Mouse (Mus musculus) lung, adult 18-20 months (tissue): Measurements from ENCODE around the gene Ccdc157.
A peak's percentile ranks its signal among the peaks of the same experiment; 100 is the strongest.
"Not testable (repeated sequence)": the region's sequence is repeated elsewhere in the genome, so short reads cannot be mapped to it uniquely, and the experiment has no call there.

Experiments used
- DNase-seq, 2 experiments: peaks; one replicate each; pipeline ENCODE4 v3.0.0; 2022; ENCODE audit warnings: mixed read lengths in 2 of 2

Ccdc157 gene

GRCm38 (mm10) chr11:4159808-4160708 is at the start of gene Ccdc157, which contains the start of gene Sf3a1:
Ccdc157 (minus strand) TSS chr11:4160293.
Sf3a1 (plus strand) TSS chr11:4160350.
- peak; percentile 94 to 95 for DNase-seq

GRCm38 (mm10) chr11:4209556-4209955 is 49.5 kb upstream of the Ccdc157 start:
- DNase-seq: no peak

DNA sequence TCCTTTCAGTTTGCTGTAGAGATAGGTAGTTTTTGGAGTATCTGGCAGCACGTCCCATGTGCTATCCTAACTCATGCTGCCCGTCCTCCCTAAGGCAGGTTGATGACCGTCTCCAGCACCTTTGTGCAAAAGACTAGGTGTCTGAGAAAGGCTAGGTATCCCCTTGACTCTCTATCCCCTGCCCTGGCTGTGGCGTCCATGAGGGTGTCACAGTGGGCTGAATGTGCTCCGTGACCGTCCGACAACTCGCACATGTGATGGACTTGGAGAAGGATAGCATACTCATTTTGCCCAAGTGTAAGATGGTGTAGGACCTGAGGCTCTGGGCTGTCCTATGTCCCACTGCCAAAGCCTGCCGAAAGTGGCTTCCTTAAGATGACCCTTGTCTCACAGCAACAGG is 47.6 kb upstream of the Ccdc157 start:
- DNase-seq: no peak

DNA sequence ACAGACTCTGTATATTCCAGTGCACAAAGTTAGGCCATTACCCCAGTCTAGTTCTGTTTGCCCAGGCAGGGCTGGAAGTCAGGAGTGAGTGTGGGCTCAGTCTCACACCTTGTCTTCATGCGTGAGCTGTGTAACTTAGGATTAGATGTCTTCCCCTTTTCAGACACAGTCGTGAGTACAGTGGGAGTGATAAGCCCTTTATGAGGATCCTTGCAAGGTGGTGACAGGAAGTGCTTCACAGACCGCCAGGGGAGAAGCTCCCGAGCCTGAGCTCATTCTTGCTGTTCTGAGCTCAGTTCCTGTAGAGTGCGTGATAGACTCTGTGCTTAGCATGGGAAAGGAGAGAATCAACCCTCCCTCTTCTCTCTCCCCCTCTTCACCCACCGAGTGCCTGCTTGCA is 46.5 kb upstream of the Ccdc157 start:
- DNase-seq: no peak

DNA sequence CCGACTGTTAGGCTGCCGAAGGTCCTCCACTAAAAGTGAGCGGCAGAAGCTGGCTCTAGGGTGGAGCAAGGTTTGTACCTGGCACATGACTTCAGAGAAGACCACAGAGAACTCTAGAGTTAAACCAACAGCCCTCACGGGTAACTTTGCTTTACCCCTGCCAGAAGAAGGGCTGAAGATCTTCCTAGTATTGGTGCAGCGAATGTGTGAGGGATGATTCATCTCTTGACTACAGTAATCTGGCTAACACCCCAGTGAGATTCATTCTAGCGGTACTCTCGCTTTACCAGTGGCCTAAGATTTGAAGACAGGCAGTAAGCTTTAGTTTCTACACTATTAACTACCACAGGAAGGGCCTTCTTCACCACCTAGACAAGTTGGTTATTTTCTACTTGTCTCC is 45.9 kb upstream of the Ccdc157 start:
- no peak for DNase-seq

DNA sequence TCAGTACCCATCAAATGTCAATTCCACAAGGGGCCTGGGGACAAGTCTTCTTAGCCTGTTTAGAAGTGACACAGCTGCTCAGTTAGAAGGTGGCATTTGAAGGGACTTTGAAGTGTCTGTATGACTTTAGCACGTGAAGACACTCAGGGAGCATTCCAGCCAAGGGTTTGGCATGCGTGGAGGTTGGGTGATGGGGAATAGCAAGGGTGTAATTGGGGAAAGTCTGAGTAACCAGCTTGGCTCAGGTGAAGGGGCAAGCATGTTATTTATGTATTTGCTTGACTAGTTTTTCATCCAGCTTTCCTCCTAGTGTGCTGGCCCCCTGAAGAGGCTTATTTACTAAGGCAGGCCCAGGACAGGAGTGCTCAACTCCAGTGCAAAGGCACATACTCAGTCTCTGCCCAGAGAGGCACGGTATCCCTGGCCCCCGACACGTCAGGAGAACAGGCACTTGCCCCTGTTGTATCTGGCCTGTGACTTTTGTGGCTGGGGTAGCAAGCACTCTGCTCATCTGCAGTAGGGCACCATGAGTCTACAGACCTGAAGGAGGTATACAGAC is 45.1 kb upstream of the Ccdc157 start:
- peak; percentile 77 to 85 for DNase-seq

- peak; percentile 79 to 88 for DNase-seq
These were observed 43.6 kb upstream of the Ccdc157 start for GRCm38 (mm10) chr11:4203705-4204074.

GRCm38 (mm10) chr11:4202995-4203704 is 43.1 kb upstream of the Ccdc157 start:
- no peak for DNase-seq

DNA sequence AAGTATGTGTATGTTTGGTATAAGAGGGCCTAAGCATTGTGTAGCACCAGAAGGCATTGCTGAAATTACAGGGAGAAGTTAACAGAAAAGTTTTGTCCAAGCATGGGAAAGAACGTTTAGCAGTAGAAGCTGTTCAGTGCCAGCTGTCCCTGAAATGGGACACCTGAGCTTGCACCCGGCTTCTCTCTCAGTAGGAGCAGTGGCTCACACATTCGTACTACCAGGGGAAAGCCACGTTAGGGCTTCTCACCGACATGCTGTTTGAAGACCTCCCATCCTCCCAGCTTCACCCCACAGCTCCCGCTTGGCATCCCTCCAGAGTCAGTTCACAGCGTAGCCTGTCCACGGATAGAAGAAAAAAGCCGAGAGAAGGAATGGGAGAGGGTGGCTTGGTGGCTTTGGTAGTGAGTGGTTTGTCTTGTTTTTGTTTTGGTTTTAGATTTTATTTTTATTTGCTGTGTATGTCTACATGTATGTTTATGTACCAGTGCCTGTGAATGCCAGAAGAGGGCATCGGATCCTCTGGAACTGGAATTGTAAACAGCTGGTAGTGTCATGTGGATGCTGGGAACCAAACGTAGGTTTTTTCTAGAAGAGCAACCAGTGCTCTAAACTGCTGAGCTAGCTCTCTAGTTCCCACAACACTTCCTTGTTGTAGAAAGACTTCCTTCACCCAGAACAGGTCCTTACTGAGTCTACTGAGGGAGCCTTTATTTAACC is 42.0 kb upstream of the Ccdc157 start:
- DNase-seq: no peak

DNA sequence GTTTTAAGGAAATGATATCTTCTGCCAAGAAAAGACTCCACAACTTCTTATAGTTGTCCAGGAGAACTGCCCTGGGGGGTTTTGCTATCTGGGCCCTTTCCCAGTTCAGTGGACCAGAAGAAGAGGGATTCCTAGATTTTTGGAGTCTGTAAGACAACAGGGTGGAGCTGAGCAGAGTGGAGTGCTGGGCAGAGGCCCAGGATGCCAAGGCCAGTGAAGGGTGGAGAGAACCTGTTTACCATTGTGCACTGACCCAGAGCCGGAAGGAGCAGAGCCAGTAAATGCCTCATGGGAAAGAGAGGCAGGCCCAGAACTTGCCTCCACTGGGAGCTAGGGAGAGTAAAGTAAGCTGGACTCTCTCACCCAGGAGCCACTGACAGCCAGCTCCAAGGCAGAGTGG is 37.6 kb upstream of the Ccdc157 start:
- peak; percentile 74 for DNase-seq

GRCm38 (mm10) chr11:4196636-4197035 is 36.5 kb upstream of the Ccdc157 start:
- peak; percentile 74 to 82 for DNase-seq

- peak in 1 of 2 experiments; percentile 39 for DNase-seq
These were observed 35.5 kb upstream of the Ccdc157 start for GRCm38 (mm10) chr11:4195597-4196031.

DNA sequence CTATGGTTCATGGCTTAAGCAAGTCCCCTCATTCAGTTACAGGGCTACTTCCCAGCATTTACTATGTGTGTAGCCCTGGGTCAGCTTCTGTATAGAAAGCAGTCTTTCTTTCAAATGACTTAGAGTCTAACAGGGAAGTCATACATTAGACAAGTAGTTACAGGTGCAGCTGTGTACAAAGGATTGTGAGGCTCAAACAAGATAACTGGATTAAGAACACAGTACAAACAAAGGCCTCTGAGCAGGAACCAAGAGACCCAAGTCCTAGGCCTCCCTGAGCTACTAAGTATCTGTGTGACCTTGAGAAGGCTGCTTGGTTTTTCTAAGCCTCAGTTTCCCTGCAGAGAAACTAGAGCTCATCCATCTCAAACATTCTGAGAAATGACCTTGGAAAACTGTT is 33.3 kb upstream of the Ccdc157 start:
- DNase-seq: no peak

DNA sequence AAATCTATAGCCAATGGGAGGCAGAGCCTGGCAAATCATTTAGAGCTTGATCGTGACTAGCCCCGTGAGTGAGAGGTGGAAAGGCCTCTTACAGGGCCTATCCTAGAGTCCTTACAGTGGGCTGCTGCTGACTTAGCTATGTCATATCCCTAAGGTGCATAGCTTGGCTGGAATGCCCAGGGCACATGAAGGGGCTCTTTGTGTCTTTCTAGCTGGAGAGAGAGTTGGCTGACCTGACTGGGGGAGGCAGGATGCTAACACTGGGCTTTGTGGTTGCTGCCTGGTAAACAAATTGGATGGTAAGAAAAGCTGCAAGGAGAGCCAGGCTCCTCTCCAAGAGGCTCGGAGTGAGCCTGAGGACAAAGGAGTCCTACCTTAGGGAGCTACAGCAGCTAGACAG is 32.7 kb upstream of the Ccdc157 start:
- no peak for DNase-seq

GRCm38 (mm10) chr11:4190677-4191076 is 30.6 kb upstream of the Ccdc157 start:
- no peak for DNase-seq

DNA sequence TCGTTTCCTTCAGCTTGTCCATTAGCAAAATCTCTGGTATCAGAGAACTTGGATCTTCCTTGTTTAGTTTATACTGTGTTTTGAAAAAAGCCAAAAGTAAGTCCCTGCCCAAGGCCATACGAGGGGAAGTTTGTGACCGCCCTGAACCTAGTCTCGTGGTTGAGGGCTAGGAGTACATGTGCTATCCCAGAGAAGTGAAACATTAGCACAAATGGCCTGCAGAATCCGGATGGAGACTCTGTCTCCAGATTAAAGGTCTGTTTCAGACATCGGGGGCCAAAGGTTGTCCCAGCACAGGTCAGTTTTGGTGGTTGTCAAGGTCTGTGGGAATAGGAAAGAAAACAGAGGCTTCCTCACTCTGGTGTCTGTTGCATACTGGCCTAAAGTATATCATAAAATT is 29.1 kb upstream of the Ccdc157 start:
- no peak for DNase-seq

DNA sequence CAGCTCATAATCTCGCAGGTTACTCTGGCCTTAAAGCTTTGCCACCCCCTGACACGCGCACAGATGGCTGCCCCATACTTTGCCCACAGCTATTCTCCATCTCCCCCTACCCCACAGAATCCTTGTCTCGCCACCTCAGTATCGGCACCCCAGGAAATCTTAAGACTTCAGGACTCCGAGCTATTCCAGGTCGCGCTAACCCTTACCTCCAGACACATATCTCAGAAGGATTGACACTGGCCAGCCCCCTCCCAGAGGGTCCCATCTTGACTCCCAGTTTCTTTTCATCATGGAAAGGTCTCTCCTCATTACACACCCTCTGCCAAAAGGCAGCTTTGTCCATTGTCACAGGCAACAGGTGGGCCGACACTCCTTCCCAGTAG is 27.2 kb upstream of the Ccdc157 start:
- no peak for DNase-seq

DNA sequence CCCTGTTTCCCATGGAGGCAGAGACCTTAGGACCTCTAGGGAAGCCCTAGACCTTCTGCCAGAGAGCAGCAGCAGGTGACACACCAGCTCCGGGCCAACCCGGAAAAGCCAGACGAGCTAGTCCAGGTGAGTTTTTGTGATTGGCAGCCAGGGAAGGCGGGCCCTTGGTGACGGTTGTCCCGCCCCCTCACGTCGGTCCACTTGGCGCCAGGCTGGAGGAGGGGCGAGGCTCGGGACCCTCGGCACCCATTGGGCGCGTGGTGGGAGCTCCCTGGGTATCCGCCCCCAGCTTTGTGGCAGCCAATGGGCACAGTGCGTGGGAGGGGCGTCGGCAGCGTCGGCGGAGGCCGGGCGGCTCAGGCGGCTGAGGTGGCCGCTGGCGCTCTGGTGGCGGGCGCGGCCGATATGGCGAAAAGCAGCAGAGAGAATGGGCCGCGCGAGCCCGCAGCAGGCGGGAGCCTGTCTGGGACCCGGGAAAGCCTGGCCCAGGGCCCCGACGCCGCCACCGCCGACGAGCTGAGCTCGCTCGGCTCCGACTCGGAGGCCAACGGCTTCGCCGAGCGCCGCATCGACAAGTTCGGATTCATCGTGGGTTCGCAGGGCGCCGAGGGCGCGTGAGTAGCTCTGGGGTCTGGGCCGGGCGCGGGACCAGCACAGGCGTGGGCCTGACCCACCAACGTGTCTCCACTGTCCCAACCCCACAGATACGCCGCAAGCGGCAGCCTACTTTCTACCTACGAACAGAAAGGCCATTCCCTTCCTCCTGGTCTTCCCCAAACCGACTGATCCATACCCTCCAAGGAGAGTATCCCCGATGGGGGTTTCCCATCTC is 26.6 kb upstream of the Ccdc157 start, which contains the start of gene Tbc1d10a:
Gene Tbc1d10a (plus strand): TSS at position 304 of the 832 bp plus-strand sequence.
- peak; percentile 99 for DNase-seq

- not testable (repeated sequence) for DNase-seq
These were observed 25.4 kb upstream of the Ccdc157 start for GRCm38 (mm10) chr11:4185480-4185879.

- DNase-seq: no peak
These were observed 24.3 kb upstream of the Ccdc157 start for GRCm38 (mm10) chr11:4184251-4184952.

DNA sequence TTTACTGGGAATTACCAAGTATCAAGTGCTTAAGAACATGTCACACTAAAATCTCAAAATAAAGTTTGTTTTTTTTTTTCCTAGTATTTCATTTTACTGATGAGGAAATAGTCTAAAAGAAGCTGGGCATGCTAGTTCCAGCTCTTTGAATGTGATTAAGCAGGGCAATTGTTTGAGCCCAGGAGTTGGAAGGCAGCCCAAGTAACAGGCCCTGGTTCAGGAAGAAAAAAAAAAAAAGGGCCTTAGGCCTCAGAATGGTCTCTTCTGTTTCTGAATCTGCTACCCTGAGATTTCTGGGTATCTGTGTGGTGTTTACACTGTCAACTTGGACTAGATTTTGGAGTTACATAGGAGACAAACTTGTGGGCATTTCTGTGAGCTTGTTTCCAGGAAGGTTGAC is 23.4 kb upstream of the Ccdc157 start:
- no peak for DNase-seq
